Mouse (Mus musculus): Measurements from ENCODE around the gene Srsf10.

- TF ChIP-seq CTCF (IDR thresholded peaks at IDR 0.05; ENCODE audit: low read depth) (no peak), EP300 (IDR thresholded peaks at IDR 0.05; ENCODE audit: low read depth) (no peak)
Measured at GRCm38 (mm10) chr4:135868996-135869395, 13.4 kb downstream of the Srsf10 start.
